Mouse (Mus musculus) limb, embryonic 15.5 days (tissue): ENCODE results near the gene Pygm. TPM values are rescaled to one million over a fixed set of nuclear protein-coding genes. Genes with fewer than 3 reads are reported as not detected.

Experiments used
- ATAC-seq: fragments of 200-750 bp; cut with Nextera tagmentation; 2 replicates; pipeline ENCODE4 v1.8.0; 2017; ENCODE audit warnings: low read depth, moderate TSS enrichment; ENCODE audit not compliant: insufficient number of reproducible peaks, low FRiP score, low TSS enrichment
- H3K27ac ChIP-seq: fragments of 300-500 bp; sonication (generic); 2 replicates; pipeline ENCODE4 v1.5.1; 2015; ENCODE audit warnings: moderate library complexity, mild to moderate bottlenecking, inconsistent platforms
- H3K27me3 ChIP-seq: fragments of 300-500 bp; sonication (generic); 2 replicates; pipeline ENCODE4 v1.6.1; 2015; ENCODE audit warnings: inconsistent platforms
- H3K36me3 ChIP-seq: fragments of 300-500 bp; sonication (generic); 2 replicates; pipeline ENCODE4 v1.6.1; 2015; ENCODE audit warnings: inconsistent platforms
- H3K4me1 ChIP-seq: fragments of 300-500 bp; sonication (generic); 2 replicates; pipeline ENCODE4 v1.6.1; 2015; ENCODE audit warnings: inconsistent platforms
- H3K4me2 ChIP-seq: fragments of 300-500 bp; sonication (generic); 2 replicates; pipeline ENCODE4 v1.6.1; 2015; ENCODE audit warnings: mild to moderate bottlenecking, inconsistent platforms
- H3K4me3 ChIP-seq: fragments of 300-500 bp; sonication (generic); 2 replicates; pipeline ENCODE4 v1.5.1; 2015; ENCODE audit warnings: mild to moderate bottlenecking, inconsistent platforms
- H3K9ac ChIP-seq: fragments of 300-500 bp; sonication (generic); 2 replicates; pipeline ENCODE4 v1.6.1; 2015; ENCODE audit warnings: inconsistent platforms
- H3K9me3 ChIP-seq: fragments of 300-500 bp; sonication (generic); 2 replicates; pipeline ENCODE4 v1.6.1; 2016; ENCODE audit warnings: inconsistent platforms
- WGBS: fragments of 180-500 bp; shearing (Covaris S2); methylation state at CpG from one replicate; pipeline ENCODE4 v1.1.7; 2015; 5-methylcytosine and 5-hydroxymethylcytosine counted together
- polyA plus RNA-seq: library from polyadenylated mRNA; unstranded; fragments of >200 nt; fragmentation: Nextera tagmentation; extraction: Ambion mirVana; gene quantifications from 2 replicates; pipeline ENCODE4 v1.2.1, GENCODE M21; 2015

Pygm gene
- polyA plus RNA-seq, 1 experiment from 2014 or later: 23.4 TPM

- H3K4me3 ChIP-seq: no peak overlapping the region
- H3K4me1 ChIP-seq: no peaks in the 10 kb centered on the region
- no peaks in the 10 kb centered on the region for H3K27me3 ChIP-seq
- H3K9me3 ChIP-seq: no peaks in the 10 kb centered on the region
- WGBS: 84% methylated on average over 2 of the region's 2 CpGs
- H3K27ac ChIP-seq: no peak overlapping the region
- ATAC-seq: no peak
- no peak overlapping the region for H3K4me2 ChIP-seq
- peaks cover 81% of the 10 kb centered on the region for H3K36me3 ChIP-seq
- H3K9ac ChIP-seq: no peak overlapping the region
Observed at GRCm38 (mm10) chr19:6376643-6377042, 7.6 kb upstream of the Pygm start.

DNA sequence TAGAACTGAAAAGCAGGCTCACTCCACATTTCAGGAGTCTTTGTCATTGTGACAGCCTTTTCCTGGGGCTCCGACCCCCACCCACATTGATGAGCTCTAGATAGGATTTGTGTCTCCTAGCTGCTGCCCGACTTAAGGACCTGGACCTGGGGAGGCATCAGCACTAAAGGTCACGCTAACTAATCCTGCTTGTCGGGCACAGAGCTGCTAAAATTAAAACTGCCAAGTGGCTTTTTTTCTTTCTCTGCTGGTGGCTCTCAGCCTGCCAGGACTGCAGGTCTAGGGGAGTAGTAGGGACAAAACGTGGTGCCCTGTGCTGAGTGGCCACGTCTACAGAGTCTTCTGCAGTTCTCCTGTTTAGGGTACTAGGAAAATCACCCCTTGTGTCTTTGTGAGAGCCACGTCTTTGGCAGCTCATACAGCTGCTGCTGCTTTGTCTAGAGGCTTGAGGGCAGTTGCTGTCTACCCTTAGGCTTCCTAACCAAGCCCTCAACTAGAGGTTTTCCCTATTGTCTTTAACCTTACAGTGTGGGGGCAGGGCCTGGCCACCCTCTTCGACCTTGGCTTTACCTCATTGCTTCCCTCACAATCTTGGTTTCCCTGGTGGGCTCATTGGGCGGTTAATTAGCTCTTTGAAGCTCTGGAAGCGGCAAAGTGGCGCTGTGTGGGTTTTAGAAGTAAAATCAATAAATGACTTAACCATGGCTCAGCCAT lies 6.7 kb upstream of the Pygm start:
- Histone ChIP-seq H3K4me2 (no peak overlapping the region), H3K4me3 (no peak overlapping the region), H3K27me3 (no peaks in the 10 kb centered on the region), H3K27ac (no peak overlapping the region), H3K36me3 (peaks cover 73% of the 10 kb centered on the region), H3K9ac (no peak overlapping the region), H3K9me3 (no peaks in the 10 kb centered on the region), H3K4me1 (no peaks in the 10 kb centered on the region)
- ATAC-seq: no peak
- WGBS: 81% methylated on average over 11 of the region's 11 CpGs

DNA sequence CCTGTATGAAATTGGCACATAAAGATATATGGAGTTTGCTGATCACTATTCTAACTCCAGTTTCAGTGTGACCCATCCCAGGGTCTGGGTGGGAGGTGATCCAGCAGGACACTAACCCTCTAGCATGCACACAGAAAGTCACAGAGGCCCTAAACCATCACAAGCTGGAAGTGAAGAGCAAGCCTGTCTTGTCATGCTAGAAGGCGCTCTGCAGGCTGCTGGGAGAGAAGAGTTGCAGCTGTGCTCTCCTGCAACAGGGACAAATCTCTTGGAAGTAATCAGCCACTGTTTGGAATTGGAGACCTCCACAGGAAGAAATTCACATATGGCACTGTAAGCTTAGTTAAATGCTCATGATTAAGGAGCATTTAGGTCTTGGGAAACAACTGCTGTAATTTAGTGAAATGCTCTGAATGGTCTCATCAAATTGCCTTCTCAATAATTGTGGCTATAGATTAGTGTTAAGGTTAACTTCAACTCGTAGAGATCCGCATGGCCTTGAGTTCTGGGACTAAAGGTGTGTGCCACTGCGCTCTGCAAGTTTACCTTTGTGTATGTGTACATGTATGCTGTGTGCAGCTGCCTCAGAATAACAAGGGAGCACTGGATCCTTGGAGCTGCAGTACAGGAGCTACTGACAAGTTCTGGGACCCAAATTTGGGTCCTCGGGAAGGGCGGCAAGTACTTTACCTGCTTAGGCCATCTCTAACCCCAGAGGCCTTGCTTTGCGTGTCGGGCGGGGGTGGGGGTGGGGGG lies 3.6 kb upstream of the Pygm start:
- Histone ChIP-seq H3K9ac (no peak overlapping the region), H3K27ac (no peak overlapping the region), H3K4me3 (no peak overlapping the region), H3K4me2 (no peak overlapping the region), H3K36me3 (peaks cover 42% of the 10 kb centered on the region), H3K9me3 (no peaks in the 10 kb centered on the region), H3K27me3 (no peaks in the 10 kb centered on the region), H3K4me1 (peaks cover 21% of the 10 kb centered on the region)
- WGBS: 92% methylated on average over 9 of the region's 9 CpGs
- no peak for ATAC-seq

DNA sequence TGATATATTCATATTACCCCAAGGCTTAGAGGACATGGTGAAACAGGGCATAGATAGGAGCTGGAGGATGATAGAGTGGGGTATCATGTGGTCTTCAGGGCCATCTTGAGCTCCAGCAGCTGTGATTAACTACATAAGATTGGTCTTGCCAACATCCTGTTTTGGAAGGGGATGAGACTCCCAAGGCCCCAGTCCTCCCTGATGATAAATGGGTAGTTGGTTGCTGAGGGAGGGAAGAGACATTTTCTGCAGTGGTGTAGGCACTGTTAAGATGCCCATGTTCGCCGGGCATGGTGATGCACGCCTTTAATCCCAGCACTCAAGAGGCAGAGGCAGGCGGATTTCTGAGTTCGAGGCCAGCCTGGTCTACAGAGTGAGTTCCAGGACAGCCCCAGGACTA lies 3.0 kb upstream of the Pygm start:
- no peak overlapping the region for H3K9ac ChIP-seq
- 96% methylated on average over 5 of the region's 5 CpGs for WGBS

DNA sequence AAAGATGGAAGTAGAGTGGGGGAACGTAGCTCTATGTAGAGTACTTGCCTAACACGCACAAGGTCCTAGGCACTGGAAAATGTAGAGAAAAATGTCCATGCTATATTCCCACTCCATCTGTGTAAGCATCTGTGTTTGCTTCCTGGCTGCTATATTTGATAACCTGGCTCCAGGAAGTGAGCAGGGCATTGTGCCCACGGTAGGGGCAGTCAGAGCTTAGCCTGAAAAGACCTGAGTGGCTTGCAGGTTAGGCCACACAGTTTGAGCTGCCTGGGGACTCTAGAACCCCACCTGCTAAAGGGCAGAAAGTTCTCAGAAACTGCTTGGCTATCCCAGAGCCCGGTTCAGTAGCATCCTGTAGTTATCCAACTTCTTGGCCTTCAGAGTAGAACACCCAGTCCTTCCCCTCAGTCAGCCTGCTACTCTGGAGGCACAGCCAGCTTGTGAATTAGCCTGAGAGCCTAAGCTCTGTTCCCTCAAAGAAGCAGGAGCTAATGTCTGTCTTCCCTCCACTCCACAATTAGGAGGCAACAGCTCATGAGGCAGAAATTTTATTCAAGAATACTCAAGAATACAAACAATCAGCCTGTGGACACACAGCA lies 1.8 kb upstream of the Pygm start:
- Histone ChIP-seq H3K27me3 (no peaks in the 10 kb centered on the region), H3K27ac (no peak overlapping the region), H3K4me3 (no peak overlapping the region), H3K4me2 (no peak overlapping the region), H3K9me3 (no peaks in the 10 kb centered on the region), H3K4me1 (peaks cover 21% of the 10 kb centered on the region), H3K9ac (no peak overlapping the region), H3K36me3 (peaks cover 23% of the 10 kb centered on the region)
- ATAC-seq: no peak
- 77% methylated on average over 4 of the region's 4 CpGs for WGBS

More for the DNA sequence above, 3.0 kb upstream of the Pygm start:
- no peak overlapping the region for H3K27ac ChIP-seq
- no peaks in the 10 kb centered on the region for H3K9me3 ChIP-seq
- H3K36me3 ChIP-seq: peaks cover 35% of the 10 kb centered on the region
- no peak overlapping the region for H3K4me3 ChIP-seq
- no peak overlapping the region for H3K4me2 ChIP-seq
- no peak for ATAC-seq
- no peaks in the 10 kb centered on the region for H3K27me3 ChIP-seq
- peaks cover 21% of the 10 kb centered on the region for H3K4me1 ChIP-seq

DNA sequence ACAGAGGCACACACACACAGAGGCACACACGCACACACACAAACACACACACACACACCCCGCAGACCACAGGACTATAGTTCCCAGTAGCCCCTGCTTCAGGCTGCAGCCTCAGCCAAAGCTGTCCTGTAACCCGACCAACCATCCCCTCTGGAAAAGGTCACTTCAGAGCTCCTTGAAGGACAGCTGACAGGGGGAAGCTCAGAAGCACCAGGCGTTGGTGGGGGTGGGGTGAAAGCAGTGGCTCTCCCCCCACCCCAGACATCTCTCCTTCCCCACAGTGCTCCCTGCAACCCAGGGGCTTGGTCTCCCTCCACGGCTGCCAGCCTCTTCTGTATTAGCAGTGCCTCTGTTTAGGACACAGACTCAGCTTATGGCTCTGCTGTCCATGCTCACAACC lies 729 bp upstream of the Pygm start:
- WGBS: 46% methylated on average over 5 of the region's 5 CpGs
- peaks cover 13% of the 10 kb centered on the region; the same call in 1 of the 2 replicates for H3K36me3 ChIP-seq
- H3K4me3 ChIP-seq: no peak overlapping the region
- no peak overlapping the region for H3K4me2 ChIP-seq
- ATAC-seq: no peak
- H3K9me3 ChIP-seq: no peaks in the 10 kb centered on the region
- H3K27me3 ChIP-seq: no peaks in the 10 kb centered on the region
- H3K27ac ChIP-seq: peak overlapping the region; percentile 54
- no peak overlapping the region for H3K9ac ChIP-seq
- H3K4me1 ChIP-seq: peaks cover 21% of the 10 kb centered on the region

GRCm38 (mm10) chr19:6384954-6385353 lies 755 bp downstream of the Pygm start:
- Histone ChIP-seq H3K4me2 (no peak overlapping the region), H3K9ac (no peak overlapping the region), H3K27ac (no peak overlapping the region; the same call in 1 of the 2 replicates), H3K9me3 (no peaks in the 10 kb centered on the region), H3K4me3 (no peak overlapping the region), H3K4me1 (peaks cover 30% of the 10 kb centered on the region), H3K27me3 (no peaks in the 10 kb centered on the region), H3K36me3 (0 out of 2 replicates have a peak, but pooled peaks cover 2% of the 10 kb centered on the region)
- ATAC-seq: no peak
- WGBS: 72% methylated on average over 11 of the region's 11 CpGs

DNA sequence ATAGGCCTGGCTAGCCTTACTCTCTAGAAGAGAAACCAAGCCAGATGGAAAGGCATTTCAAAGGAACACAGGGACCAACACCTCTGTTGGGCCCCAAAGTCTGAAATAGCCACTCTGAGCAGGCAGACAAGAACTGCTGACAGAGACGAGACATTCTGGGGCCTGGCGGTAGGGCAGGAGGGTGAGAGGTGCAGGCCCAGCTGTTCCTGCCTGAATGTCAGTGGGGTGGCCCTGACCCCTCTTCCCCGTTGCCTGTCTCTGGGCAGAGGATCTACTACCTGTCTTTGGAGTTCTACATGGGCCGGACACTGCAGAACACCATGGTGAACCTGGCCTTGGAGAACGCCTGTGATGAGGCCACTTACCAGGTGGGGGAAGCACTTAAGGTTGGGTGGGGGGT lies 1.2 kb downstream of the Pygm start:
- 77% methylated on average over 5 of the region's 5 CpGs for WGBS
- Histone ChIP-seq H3K9me3 (no peaks in the 10 kb centered on the region), H3K4me3 (no peak overlapping the region), H3K27ac (no peak overlapping the region), H3K4me1 (peaks cover 32% of the 10 kb centered on the region), H3K4me2 (no peak overlapping the region), H3K27me3 (no peaks in the 10 kb centered on the region), H3K36me3 (0 out of 2 replicates have a peak, but pooled peaks cover under 1% of the 10 kb centered on the region), H3K9ac (no peak overlapping the region)
- no peak for ATAC-seq

DNA sequence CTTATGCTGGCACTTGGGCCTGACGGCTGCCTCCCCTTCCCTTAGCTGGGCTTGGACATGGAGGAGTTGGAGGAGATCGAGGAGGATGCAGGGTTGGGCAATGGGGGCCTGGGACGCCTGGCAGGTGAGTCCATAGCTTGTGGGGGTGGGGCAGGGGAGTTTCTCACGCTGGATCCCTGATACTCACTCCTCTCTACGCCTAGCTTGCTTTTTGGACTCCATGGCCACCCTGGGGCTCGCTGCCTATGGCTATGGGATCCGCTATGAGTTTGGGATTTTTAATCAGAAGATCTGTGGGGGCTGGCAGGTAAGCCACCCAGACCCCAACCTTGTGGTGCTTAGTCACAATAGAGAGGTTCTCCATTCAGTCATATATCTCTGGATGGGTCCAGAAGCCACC lies 1.6 kb downstream of the Pygm start:
- Histone ChIP-seq H3K9me3 (no peaks in the 10 kb centered on the region), H3K9ac (no peak overlapping the region), H3K36me3 (no peaks in the 10 kb centered on the region), H3K4me1 (peaks cover 32% of the 10 kb centered on the region), H3K4me2 (no peak overlapping the region), H3K4me3 (no peak overlapping the region), H3K27ac (no peak overlapping the region), H3K27me3 (no peaks in the 10 kb centered on the region)
- ATAC-seq: no peak
- WGBS: 78% methylated on average over 7 of the region's 7 CpGs

DNA sequence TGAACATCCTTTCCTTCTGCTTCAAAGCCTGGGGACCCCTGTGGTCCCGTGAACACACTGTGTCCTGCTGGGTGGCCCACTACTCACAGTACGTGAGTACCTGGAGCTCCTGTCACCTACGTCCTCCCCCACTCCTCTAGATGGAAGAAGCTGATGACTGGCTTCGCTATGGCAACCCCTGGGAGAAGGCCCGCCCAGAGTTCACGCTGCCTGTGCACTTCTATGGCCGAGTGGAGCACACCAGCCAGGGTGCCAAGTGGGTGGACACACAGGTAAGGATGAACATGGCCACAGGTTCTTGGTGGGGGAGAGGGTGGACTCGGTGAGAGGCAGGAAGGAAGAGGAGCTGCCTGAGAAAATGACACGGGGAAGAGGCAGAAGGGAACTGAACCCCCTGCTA lies 2.0 kb downstream of the Pygm start:
- WGBS: 61% methylated on average over 9 of the region's 9 CpGs
- H3K4me3 ChIP-seq: no peak overlapping the region
- H3K27me3 ChIP-seq: no peaks in the 10 kb centered on the region
- peaks cover 32% of the 10 kb centered on the region for H3K4me1 ChIP-seq
- no peak overlapping the region for H3K9ac ChIP-seq
- H3K27ac ChIP-seq: no peak overlapping the region
- H3K9me3 ChIP-seq: no peaks in the 10 kb centered on the region
- H3K36me3 ChIP-seq: no peaks in the 10 kb centered on the region
- no peak overlapping the region for H3K4me2 ChIP-seq
- no peak for ATAC-seq

GRCm38 (mm10) chr19:6388006-6388405 lies 3.8 kb downstream of the Pygm start:
- Histone ChIP-seq H3K9ac (no peak overlapping the region), H3K4me1 (peaks cover 32% of the 10 kb centered on the region), H3K36me3 (no peaks in the 10 kb centered on the region), H3K4me3 (no peak overlapping the region), H3K9me3 (no peaks in the 10 kb centered on the region), H3K4me2 (no peak overlapping the region), H3K27me3 (no peaks in the 10 kb centered on the region), H3K27ac (no peak overlapping the region)
- 81% methylated on average over 13 of the region's 13 CpGs for WGBS
- no peak for ATAC-seq

GRCm38 (mm10) chr19:6389803-6390202 lies 5.6 kb downstream of the Pygm start:
- H3K27me3 ChIP-seq: no peaks in the 10 kb centered on the region
- WGBS: 4% methylated on average over 16 of the region's 16 CpGs
- no peak overlapping the region for H3K9ac ChIP-seq
- peak overlapping the region; percentile 35 for H3K4me2 ChIP-seq
- no peak for ATAC-seq
- H3K36me3 ChIP-seq: no peaks in the 10 kb centered on the region
- H3K27ac ChIP-seq: no peak overlapping the region
- H3K4me3 ChIP-seq: peak overlapping the region; percentile 22; the same call in 1 of the 2 replicates
- H3K4me1 ChIP-seq: peaks cover 14% of the 10 kb centered on the region
- H3K9me3 ChIP-seq: no peaks in the 10 kb centered on the region
